Mouse (Mus musculus) yolk sac, embryonic 10.5 days (tissue): ENCODE measurements around the gene Cngb1.
A peak's percentile ranks its signal among the peaks of the same experiment; 100 is the strongest.
"Not testable (repeated sequence)": the region's sequence is repeated elsewhere in the genome, so short reads cannot be mapped to it uniquely, and the experiment has no call there.

ENCODE experiments used
- DNase-seq: peaks from one replicate; pipeline ENCODE4 v3.0.0-alpha.2; 2017; ENCODE audit warnings: low spot score

Gene Cngb1

DNA sequence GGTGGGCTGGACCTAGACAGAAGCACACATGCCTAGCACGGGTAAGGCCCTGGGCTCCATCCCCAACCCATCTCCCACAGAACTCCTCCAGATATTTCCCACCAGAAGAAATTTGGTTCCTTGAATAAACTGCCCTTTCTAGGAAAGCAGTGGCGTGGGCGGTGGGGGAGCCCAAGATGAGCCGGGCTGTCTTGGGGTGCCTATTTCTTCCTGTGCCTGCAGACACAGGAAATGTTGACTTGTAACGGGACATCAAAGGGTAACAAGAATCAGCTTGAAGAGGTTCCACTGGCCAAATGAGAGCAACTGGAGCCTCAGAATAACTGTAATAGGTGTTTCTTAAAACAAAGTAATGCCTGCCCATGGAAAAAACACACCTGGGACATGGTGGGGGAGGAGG lies 59.1 kb downstream of the Cngb1 start:
- no peak for DNase-seq

DNA sequence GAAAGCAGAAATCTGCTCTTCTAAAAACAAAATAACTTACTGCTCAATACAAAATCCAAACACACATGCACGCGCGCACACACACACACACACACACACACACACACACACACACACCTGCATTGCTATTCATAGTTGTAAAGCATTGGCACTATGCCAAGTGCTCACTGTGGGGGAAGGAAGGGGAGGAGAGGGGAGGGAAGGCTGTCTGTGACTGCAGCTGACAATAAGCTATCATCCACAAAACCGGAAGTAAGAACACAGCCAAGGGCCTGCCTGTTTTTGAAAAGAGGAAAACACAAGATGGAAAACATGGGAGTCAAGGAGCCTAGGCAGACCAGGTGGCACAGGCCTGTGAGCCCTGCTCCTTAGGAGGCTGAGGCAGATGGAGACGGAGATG lies 61.2 kb downstream of the Cngb1 start:
- DNase-seq: no peak

DNA sequence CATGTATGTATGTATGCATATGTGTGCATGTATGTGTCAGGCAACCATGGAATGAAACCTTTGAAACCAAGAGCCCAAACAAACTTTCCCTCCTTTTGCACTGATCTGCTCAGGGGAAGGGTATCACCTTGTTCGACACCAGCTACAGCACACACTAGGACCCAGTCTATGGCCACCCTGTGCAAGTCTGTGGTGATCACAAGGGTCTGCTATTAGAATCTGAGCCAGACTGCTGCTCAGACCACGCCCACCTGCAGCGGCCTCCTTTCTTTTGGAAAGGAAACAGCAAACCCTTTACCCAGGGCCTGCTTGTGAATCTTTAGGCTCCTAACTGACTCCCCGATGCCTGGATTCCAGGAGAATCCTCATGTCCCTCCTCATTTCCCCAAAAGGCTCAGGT lies 62.5 kb downstream of the Cngb1 start:
- no peak for DNase-seq

DNA sequence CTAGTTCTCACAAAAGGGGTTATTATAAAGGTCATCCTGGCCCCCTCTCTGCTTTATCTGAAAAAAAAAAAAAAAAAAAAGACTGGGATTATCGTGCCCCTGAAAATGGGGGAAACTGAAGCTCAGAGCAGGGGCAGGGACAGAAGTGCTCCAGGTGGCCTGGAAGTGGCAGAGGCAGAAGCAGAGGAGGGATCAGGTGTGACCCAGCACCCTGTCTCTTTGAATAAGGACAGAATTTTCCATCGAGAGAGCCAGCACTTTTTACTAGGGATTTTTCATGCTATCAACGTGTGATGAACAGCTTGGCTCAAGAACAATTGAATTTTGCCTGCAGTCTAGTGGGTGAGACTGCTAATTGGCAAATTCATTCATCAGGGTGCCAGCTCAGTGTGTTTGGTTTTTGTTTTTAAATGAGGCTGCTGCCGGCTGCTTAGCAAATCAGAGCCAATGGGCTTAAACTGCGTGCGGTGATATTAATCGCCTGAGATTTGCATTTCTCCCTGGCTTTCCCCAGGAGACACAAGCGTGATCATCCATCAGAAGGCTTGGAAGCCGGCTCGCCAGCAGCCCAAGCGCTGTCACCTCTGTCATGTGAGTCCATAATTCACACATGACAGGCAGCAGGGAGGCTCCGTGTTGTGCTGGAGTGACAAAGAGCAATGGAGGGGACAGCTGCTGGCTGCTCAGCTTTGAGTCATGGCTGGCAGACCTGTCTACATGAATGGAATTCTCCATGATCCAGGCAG lies 63.4 kb downstream of the Cngb1 start:
- no peak for DNase-seq

DNA sequence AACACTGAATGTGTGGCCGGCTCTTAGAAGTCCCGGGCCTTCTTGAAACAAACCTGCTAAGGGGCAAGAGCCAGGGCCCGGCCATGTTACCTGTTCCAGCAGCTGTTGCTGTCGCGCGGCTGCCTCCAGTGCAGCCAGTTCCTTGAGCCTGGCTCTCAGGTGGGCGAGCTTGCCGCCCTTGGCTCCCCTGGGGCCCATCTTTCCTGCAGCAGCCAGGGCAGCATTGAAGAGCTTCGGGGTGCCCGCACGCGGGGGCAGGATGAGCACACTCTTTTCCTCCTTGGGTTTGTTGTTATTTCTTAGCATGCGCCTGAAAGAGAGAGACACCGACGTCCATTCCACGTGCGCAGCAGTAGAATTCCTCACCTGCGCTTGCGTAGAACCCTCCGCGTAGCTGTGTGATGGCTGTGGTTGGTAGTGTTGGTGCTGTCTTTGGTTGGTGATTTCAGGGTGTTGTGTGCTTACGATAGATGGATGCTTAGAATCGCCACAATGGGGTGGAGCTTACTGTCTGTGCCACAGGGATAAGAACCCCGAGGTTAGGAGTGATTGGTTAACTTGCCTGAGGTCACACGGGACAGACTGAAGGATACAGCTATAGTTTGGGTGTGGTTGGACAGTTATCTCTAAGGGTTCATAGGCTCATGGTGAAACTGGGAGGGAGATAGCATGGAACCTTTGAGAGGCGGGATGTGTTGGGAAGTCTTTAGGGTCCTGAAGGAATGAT lies 64.1 kb downstream of the Cngb1 start:
- DNase-seq: no peak

DNA sequence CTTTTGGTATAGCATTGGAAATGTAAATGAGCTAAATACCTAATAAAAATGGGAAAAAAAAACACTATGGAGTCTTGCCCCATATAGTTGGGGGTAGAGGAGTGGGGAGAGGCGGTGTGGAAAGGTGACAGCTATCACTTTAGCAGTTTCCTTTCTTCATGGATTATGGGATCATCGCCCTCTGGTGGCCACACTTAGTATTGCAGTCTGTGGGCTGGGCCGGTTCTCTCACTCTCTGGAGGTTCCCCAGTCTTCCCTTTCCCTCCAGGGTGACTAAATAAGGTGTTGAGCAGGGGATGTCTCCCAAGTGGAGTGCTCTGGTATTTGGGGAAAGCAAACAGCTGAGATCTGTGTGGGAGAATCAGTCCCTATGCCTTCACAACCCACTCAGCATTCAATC lies 70.7 kb downstream of the Cngb1 start:
- DNase-seq: peak; percentile 49

DNA sequence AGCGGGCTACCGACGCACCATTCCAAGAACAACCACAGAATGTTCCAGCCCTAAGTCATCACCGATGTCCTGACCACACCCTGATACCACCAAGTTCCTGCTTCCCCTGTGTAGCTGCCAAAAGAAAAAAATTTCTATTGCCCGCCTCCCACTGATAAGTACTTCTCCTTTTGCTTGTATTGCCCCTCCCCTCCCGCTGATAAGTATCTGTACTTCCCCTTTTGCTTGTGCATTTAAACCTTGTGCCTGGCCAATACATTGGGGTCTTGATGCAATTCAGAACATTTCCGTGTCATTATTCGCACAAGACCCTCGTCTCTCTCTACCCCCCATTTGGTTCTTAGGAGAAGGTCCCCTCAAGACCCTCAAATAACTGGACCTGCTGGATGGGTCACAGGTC lies 76.3 kb downstream of the Cngb1 start:
- not testable (repeated sequence) for DNase-seq

DNA sequence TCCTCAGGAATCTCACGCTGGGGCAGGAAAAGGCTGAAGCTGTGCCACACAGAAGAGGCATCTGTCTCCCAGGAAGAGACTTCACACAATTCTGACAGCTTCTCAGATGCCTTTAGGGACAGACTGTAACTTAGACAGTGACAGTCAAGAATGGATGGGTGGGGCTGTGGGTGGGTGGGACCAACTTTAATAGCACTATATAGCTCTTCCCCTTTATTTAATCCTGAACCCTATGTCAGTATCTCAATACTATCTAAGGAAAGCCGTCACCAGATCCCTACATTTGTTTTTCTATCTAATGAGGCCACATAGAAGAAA lies 79.3 kb downstream of the Cngb1 start:
- DNase-seq: no peak

DNA sequence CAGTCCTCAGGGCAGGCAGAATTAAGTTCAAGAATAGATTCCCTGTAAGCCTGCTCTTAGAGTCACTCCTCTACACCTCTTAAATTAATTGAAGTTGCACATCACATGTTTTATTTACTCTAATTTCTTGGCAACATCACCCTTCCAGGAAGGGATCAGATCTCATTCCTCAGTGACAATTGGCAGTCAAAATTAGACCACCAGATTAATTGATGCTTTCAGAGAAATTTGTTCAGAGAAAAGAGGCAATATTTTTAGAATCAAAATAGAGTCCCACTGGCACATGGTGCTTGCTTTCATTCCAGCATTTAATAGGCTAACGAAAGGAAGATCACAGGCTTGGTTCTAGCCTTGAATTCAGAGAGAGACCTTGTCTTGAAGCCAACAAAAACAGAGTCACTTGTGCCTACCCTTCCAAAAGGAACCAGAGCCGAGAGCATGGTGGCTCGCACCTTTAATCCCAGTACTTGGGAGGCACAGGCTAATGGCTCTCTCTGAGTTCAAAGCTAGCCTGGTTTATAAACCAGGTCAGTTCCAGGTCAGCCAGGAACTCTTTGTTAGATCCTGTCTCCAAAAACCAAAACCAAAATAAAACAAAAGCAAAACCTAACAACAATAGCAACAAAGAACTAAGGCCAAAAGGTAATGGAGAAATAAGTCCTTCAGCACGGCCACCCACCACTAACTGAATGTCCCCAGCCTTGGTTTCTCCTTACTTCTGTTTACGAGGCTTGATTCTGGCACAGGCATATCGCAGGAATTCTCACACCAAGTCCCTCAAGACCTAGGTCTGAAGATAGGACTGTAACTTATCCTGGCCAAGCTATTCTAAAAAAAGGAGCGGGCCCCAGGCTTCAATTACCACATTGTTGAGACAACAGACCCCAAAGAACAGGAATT lies 79.9 kb downstream of the Cngb1 start:
- no peak for DNase-seq

DNA sequence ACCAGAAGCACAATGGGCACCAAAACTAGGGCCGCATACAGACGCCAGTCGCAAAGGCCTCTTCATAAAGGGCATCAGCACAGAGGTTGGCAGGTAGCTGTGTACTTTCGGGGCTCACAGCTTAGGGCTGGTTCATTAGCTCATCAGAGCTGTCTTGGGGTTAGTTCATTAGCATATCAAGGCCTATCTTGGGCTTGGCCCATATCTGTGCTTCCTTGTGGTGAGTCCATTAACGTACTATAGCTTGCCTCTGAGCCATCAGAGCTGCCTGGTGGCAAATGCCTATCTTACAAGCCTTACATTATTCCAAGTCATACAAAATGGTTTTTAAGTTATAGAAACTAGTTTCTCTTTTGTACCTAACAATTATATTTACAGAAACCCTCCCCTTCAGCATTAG lies 82.4 kb downstream of the Cngb1 start:
- no peak for DNase-seq

DNA sequence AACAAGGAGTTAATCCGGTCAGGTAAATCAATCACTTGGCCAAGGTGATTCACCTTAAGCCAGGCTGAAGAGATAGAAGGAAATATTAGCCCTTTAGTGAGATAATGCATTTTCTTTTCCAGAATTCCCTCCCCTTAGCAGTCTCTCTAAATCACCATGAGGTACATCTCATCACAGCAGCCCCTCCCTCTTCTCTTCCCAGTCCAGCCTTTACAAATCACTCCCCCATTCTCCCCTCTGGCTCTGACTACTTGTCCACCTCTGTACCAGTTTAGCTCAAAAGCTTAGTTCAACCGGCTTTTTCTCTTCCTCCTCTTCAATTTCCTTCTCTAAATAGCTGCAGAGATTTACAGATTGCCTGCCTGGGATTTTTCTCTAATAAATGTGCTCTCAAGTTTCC lies 85.3 kb downstream of the Cngb1 start:
- no peak for DNase-seq

DNA sequence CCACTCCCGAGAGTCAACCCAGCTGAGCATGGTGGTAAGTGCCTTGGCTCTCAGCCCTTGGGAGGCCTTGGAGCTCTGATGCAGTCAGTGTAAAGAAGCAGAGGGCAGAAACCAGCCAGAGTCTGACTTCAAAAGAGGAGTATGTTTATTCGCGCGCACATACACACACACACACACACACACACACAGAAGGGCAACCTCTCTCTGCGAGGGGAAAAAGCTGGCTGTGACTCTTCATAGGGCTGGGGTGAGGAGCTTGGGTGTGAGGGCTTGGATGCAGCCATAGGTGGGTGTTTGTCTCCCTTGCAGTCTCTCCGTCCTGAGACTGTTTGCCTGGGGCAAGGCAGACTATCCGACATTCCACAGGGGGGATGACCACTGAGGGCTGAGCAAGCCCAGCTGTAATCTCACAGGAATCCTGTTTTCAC lies 85.8 kb downstream of the Cngb1 start:
- peak; percentile 76 for DNase-seq

DNA sequence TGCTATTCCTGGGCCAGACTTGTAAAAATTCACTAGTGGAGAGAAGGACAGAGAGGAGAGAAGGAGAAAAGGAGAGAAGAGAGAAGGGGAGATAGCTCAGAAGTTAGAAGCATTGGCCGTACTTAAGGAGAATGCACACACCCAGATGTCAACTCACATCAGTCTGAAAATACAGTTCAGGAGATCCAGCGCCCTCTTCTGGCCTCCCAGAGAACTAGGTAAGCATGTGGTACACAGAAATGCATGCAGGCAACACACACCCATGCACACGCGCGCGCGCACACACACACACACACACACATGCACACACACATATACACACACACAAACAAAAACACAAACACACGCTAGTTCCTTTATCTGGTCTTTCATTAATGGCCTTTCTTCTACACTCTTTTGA lies 86.8 kb downstream of the Cngb1 start:
- no peak for DNase-seq

DNA sequence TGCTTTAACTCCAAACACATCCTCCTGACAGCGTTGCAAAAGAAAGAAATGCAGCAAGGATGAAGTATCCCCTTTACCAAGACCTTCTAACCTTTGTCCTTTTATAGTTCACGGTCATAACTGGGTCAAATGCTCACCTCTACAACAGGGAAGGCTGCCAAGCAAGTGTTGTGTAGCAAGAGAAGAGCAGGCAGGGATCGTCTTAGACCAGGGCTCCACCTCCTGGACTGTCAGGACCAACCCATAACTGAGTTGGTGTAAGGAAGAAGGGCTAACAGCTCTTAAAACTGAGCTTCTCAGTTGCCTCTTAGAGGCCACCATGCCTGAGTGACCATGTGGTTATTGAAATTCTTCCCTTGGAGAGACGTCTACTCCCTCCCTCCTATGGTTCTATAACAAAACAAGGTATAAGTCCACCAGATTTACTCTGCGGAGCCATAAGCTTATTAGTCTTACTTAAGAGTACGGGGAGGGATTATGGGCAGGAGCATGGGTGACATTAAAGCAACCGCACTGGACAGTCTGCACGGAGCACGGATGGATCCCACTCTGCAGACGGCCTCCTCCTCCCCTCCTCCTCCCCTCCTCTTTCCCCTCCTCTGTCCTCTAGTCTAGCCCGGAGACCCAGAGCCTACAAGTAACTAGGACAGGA lies 90.5 kb downstream of the Cngb1 start:
- DNase-seq: no peak

DNA sequence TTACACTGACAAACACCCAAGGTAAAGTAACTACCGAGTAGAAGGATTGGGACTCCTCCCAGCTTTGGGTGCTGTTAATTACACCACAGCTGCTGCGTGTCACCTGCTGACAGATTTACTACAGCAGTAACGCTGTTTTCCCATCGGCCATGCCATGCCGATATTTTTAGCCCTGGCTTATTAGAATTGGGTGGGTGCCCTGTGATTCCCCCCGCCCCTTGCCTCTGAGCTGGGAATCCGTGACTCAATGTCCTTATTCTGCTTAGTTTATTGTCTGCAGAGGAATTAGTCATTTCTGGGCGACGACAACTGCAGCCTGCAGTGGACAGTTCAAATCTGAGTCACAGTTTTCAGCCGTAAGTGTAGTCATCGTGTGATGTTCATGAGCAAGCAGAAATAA lies 96.5 kb downstream of the Cngb1 start:
- no peak for DNase-seq

DNA sequence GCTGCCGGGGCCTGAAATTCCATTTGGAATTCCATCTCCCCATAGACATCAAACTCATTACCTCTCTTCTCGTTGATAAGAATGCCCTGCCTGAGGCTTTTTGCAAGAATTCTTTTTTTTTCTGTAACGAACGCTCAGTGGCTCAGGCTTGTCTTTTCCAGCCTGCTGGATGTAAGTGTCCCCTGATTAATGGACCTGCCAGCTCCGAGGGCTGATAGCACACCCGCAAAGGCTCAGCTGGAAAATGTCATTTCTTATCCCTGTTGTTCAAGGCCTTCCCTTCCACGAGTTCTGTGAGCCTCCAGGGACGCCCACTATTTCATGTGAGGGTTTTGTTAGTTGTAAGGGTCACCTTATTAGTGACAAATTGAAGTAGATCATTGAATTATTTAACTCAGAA lies 100.4 kb downstream of the Cngb1 start:
- no peak for DNase-seq

DNA sequence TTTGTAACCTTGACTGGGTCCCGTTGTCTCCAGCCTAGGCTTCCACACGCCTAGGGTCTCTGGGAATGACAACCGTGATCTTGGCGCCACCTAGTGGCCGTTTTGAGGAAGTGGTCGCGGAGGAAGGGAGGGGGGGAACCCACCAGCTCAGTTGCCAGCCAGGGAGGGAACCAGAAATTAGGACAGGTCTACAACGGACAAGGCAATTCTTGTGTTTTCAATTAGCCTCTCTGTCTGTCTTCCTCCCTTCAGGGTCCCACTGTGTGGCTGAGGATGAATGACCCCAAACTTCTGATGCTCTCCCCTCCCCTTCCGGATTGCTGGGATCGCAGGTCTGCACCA lies 102.4 kb downstream of the Cngb1 start:
- DNase-seq: peak; percentile 65

DNA sequence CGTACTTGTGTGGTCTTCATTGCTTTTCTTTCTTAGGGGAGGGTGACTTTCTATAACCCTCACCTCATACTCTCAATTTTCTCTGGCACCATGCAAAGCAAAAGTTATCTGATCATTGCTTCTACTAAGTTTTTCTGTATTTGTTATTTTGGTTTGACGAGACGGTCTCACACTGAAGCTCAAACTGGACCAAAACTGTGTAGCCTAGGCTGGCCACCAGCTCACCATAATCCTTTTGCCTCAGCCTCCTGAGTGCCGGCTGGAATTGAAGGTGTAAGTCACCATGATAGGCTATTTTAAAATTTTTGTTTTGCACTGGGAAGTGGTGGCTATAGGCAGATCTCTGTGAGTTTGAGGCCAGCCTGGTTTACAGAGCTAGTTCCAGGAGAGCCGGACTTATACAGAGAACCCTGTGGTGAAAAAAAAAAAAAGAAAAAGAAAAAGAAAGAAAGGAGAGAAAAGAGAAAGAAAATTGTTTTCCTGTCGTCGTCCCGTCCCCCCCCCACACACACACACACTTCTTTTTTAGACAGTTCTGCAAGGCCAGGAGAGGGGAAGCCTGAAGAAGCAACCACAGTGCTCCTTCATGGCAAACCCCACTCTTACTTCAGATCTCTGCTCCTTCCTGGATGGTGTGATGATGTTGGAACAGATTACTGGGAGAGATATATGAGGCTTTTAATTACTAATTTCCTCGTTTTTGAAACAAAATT lies 102.9 kb downstream of the Cngb1 start:
- DNase-seq: no peak

DNA sequence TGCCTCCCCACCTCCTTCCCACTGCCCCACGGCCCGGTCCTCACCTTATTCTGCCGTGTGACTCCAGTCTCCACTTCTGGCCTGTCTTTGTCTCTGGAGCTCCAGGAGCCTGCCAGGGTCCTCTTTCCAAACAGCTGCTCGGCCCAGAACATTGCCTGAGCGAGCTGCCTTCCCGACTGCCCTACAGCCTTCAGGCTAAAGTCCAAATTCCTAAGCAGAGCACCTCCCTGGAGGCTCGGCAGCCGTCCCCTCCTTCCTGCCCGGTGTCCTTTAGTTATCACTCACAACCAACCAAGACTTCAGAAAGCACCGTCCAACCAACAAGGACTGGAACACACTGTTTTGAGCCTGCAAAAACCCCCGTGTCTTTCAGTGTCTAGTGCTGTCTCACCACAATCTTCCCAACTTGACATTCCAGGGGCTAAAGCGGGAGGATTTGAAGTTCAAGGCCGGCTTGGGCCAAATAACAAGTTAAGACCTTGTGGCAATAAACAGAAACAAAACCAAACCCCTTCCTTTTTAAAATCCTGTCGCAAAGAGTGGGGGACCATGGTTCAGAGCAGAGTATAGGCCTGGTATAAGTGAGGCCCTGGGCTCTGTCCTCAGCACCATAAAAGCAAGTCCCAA lies 103.6 kb downstream of the Cngb1 start, which contains the start of gene Kifc3:
TSS of gene Kifc3 (minus strand) at position 164 of the 627 bp plus-strand sequence.
- peak; percentile 85 for DNase-seq

DNA sequence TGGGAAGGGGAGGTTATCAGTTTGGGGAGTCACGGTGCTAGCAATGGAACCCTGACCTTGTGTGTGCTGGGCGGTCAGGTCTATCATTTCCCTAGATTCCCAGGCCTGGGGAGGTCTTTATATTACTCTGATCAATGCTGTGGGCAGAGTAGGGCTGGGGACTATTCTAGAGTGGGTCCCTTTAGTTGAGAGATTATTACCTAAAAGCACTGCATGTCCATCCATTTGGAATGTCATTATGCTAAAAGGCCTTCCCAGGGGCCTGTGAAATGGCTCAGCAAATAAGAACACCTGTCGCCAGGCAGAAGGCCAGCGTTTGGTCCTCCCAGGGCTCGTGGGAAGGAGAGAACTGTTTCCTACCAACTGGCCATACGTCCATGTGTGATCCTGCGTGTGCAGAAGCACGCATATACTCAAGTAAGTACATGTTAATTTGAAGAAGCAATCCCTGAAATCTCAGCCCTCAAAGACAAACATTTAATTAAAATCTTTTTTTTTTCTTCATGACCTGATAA lies 104.3 kb downstream of the Cngb1 start:
- peak; percentile 38 for DNase-seq

DNA sequence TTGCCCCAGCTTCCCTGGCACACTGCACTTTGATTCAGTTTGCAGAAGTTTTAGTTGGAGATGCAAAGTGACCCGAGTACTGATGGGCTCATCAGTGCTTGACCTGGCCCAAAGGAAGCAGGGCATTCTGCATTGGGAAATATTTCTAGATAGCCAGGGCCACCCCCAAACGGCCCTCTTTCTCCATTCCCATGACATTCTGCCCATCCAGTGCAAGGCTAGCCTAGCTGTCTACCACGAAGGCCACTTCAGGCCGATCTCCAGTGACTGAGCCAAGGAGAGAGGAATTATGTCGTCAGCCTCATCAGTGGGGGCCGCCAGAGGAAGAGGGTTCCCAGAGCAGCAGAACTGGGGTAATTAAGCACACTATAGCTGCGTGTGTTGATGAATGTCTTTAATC lies 104.9 kb downstream of the Cngb1 start:
- no peak for DNase-seq
